Mouse (Mus musculus): ENCODE results near the gene Mgea5.
"Not testable (repeated sequence)": the region's sequence is repeated elsewhere in the genome, so short reads cannot be mapped to it uniquely, and the experiment has no call there.

Gene Mgea5

GRCm38 (mm10) chr19:45783181-45783932 is at the start of gene Mgea5:
Gene Mgea5, minus strand, starts transcription at chr19:45783837.
- DNase-seq (ENCODE audit: low read depth) = peak; percentile 97

GRCm38 (mm10) chr19:45830679-45831078 is 47.0 kb upstream of the Mgea5 start:
- no peak for DNase-seq (ENCODE audit: low read depth)

GRCm38 (mm10) chr19:45827736-45828135 is 44.1 kb upstream of the Mgea5 start:
- no peak for DNase-seq (ENCODE audit: low read depth)

DNA sequence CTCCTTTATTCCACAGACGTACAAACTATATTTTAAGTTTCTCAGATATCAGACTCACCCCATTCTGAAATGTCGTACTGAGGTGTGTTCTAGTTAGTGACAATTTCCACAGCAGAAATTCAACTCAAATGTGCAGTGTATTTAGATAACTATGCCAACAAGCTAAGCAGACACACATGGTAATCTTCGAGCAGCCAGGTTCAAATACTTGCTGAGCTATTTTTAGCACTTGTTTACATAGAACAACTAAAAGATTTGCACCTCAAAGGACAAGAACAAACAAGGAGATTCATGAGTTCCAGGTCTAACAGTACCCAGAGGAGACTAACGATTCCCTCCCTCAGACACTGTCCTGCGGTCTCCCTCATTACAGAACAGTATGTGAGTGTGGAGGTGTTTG is 43.5 kb upstream of the Mgea5 start:
- no peak for DNase-seq (ENCODE audit: low read depth)

DNA sequence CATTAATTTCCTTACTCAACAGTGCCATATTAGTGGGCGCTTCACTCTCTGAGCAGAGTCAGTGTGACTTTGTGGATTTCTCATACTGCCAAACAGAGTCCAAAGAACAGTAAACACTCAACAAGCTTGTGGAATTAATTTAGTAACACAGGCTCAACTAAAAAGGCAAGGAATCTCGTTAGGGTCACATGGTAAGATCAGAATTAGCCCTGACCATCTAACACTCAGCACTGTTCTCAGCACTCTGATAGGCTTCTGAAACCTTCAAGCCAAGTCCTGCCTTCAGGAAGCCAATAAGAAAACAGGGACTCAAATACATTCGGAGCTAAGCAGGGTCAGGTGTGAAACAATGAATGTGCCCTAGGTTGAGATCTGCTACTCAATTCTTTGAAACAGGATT is 42.5 kb upstream of the Mgea5 start:
- no peak for DNase-seq (ENCODE audit: low read depth)

- no peak for DNase-seq (ENCODE audit: low read depth)
Measured at GRCm38 (mm10) chr19:45821832-45822231, 38.2 kb upstream of the Mgea5 start.

DNA sequence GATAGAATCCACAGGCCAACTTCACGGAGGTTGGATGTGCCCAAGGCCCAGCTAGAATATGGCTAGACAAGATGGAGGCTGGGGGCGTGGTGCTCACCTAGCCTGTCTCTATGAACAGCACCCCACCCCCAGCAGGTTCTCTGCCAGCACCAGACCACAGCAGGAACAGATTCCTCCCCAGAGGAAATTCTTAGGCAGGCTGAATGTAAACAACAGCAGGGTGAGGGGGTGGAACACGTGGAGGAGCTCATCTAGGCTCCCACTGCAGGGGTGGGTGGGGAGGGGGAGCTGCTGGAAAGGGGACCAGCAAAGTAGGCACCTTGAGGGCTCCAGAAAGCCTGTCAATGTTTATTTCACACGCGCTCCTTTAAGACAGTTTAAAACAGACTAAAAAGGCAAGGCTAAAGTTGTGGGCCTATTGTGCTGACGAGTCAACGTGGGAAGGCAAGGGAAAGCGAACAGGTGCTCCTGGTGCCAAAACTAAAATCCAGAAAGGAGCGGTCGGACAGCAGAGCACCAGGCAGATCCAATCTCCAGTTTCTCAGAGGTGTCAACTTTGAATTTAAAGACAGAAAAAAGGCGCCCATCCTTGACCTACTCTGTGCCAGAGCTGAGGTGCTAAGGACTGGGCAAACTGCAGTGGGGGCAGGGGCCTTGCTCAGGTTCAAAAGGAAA is 34.3 kb upstream of the Mgea5 start:
- DNase-seq (ENCODE audit: low read depth) = no peak

DNA sequence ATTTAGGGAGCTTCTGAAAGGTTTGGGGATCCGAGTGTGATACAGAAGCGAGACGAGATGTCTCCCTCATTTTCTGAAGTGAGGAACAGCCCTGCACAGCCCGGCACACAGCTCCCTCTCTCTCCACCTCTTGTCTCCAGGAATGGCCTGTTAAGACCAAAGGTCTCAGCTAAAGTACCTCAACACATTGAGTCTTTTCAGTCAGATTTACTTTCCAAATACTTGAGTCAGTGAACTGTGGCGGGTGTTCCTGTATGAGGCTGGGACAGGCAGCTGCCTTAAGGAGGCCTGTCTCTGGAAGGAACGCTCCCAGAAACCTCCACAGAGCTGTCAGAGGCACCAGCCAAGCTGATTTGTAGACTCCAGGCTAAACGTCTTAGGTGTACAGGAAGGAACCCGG is 33.1 kb upstream of the Mgea5 start:
- no peak for DNase-seq (ENCODE audit: low read depth)

DNA sequence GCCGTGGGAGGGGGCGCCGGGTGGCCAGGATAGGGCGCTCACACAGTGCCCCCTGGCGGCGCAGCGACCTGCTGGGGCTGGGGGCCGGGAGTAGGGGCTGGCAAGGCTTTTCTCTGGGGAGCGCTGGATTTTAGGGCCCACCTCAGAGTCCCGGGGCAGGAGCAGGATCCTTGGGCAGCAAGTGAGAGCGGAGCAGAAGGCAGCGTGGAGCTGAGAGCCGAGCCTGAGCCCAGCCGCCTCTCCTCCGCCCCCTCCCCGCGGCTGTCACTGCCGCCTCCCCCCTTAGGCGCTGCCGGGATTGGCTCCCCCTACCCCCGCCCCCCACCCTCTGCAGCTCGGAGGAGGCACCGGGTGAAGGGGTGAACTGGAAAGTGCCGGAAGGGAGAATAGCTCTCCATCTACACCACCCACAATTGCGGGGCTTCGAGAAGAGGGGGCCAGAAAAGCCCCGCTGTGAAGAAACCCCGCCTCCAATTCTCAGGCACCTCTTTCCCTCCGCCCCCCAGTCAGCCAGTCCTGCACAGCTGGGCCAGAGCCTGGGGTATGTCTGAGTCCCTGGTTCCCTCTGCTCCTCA is 32.3 kb upstream of the Mgea5 start, which contains the start of gene Kcnip2:
Gene Kcnip2, minus strand, starts transcription at position 231 of the 575 bp plus-strand sequence.
- DNase-seq (ENCODE audit: low read depth) = no peak

- no peak for DNase-seq (ENCODE audit: low read depth)
Measured at GRCm38 (mm10) chr19:45815170-45815569, 31.5 kb upstream of the Mgea5 start.

DNA sequence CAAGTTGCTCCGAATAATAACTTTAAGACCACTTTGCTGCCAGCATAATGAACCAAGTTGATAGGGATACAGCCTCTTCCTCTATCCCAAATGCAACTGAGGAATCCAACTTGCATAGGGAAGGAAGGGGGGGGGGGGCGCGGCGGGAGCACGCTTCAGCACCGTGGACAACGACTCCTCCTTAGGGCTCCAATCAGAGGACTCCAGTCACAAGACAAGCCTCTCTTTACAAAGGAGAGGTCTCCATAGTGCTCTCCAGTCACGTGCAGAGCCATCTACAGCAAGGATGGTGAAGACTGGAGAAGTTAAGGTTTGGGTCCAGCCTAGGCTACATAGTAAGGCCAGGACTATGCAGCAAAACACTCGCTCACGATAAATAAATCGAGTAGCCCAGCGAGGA is 30.2 kb upstream of the Mgea5 start:
- DNase-seq (ENCODE audit: low read depth) = no peak

DNA sequence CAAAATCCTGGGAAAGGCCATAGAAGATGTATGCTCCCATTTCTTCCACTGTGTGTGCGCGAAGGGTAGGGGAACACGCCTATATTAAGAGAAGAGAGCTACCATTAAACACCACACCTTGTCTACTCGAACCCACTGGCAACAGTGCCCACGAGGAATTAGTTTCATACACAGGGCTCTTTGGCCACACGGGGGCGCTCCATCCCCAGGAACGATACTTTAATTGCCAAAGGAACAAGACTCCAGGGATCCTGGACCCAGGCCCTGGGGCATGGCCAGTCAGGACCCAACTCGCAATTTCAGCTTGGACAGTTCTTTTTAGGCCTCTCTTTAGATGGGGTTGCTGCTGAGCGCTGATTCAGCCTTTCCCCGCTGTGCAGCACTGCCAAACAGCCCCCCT is 29.6 kb upstream of the Mgea5 start:
- peak; percentile 63 for DNase-seq (ENCODE audit: low read depth)

GRCm38 (mm10) chr19:45812673-45813252 is 29.1 kb upstream of the Mgea5 start:
- no peak for DNase-seq (ENCODE audit: low read depth)

GRCm38 (mm10) chr19:45812115-45812514 is 28.5 kb upstream of the Mgea5 start:
- DNase-seq (ENCODE audit: low read depth) = peak; percentile 66

GRCm38 (mm10) chr19:45811028-45811674 is 27.5 kb upstream of the Mgea5 start:
- no peak for DNase-seq (ENCODE audit: low read depth)

- no peak for DNase-seq (ENCODE audit: low read depth)
Measured at GRCm38 (mm10) chr19:45807732-45808131, 24.1 kb upstream of the Mgea5 start.

DNA sequence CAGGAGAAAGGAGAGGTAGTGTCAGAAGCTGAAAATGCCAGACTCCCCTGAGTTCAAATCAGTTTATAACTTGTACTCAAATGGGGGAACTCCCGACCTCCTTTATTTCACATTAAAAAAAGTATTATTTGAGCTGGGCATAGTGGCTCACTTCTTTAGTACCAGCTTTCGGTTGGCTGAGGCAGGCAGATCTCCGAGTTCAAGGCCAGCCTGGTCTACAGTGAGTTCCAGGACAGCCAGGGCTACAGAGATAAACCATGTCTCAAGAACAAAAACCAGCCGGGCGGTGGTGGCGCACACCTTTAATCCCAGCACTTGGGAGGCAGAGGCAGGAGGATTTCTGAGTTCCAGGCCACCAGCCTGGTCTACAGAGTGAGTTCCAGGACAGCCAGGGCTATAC is 22.2 kb upstream of the Mgea5 start:
- DNase-seq (ENCODE audit: low read depth) = not testable (repeated sequence)

DNA sequence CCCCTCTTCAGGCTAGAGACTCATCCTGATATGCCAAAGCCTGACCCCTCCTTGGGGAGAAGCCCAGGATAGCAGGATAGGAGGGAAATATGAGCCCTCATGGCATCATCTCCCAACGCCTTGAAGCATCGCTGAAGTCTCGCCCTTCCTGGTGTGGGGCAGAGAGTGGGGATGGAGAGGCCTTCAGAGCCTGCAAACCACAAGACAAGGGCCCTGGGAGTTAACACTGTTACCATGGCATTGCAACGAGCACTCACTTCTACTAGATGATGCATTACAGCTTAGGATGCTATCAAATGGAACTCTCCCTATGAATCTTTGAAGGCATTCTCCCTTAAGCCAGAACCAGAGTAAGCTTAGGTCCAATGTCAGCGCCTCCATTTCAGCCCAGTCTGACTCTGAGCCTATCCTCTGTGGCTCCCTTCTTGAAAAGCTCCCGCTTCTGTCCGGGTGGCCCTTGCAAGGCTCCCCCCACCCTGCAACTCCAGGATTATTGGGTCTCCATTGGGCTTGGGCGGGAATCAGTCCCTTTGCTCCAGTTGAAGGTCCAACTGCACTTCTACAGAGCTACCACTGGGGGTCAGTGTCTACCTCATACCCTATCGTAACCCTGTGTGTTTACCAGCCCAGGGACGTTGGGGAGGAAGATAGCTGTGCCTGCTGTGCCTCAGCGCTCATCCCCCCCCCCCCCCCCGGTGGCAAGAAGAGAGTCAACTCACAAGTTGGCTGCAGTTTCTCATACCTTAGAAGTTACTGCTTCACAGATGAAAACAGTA is 21.1 kb upstream of the Mgea5 start:
- no peak for DNase-seq (ENCODE audit: low read depth)

- no peak for DNase-seq (ENCODE audit: low read depth)
Measured at GRCm38 (mm10) chr19:45803408-45803807, 19.8 kb upstream of the Mgea5 start.

- DNase-seq (ENCODE audit: low read depth) = no peak
Measured at GRCm38 (mm10) chr19:45802702-45803101, 19.1 kb upstream of the Mgea5 start.

DNA sequence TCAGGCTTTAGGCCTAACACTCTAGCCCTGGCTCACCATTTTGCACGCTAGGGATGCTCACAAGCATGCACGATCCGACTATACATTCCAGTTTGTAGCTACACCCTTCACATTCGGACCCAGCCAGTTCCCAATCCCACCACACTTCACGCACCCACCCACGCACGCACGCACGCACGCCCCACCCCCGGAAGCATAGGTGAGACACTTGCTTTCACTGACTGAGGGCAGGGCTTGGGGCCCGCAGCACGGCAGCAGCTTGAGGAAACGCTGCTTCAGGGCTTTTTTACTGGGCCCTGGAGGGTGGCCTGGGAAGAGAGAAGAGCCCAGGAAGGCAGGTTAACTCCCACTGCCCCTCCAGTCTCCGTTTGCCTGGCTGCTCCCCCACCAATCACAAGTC is 13.2 kb upstream of the Mgea5 start:
- DNase-seq (ENCODE audit: low read depth) = no peak

All from c-Kit-positive CD71-negative TER-119-negative erythroid progenitor cells, embryonic 14.5 days (primary cell).